Mouse (Mus musculus): ENCODE measurements around the gene Gmds.

GRCm38 (mm10) chr13:32134663-32135273, 203.8 kb downstream of the Gmds start:
- TF ChIP-seq CTCF (IDR thresholded peaks at IDR 0.05; ENCODE audit: control insufficient read depth, insufficient read depth, insufficient replicate concordance, low read depth, low read length) (no peak), POLR2A (IDR thresholded peaks at IDR 0.05; ENCODE audit: control insufficient read depth, low read depth, low read length) (no peak)

Measured in testis, adult 2 months (tissue).